Mouse (Mus musculus): ENCODE measurements at regions not wholly inside any gene's neighbourhood (a gene's known extent, or its start where the extent isn't known, plus 50 kb on each side); places are given as distances from the start of the nearest gene placed in this dataset.

- DNase-seq (ENCODE audit: low read depth in 1 of 2, low spot score in 2 of 2) = no peak
These were observed 60.4 kb upstream of the C2cd4b start for GRCm38 (mm10) chr9:67698796-67699195.

- peak; percentile 22 to 55 for DNase-seq (ENCODE audit: low read depth in 1 of 2, low spot score in 2 of 2)
These were observed 59.2 kb upstream of the C2cd4b start for GRCm38 (mm10) chr9:67699846-67700579.

DNA sequence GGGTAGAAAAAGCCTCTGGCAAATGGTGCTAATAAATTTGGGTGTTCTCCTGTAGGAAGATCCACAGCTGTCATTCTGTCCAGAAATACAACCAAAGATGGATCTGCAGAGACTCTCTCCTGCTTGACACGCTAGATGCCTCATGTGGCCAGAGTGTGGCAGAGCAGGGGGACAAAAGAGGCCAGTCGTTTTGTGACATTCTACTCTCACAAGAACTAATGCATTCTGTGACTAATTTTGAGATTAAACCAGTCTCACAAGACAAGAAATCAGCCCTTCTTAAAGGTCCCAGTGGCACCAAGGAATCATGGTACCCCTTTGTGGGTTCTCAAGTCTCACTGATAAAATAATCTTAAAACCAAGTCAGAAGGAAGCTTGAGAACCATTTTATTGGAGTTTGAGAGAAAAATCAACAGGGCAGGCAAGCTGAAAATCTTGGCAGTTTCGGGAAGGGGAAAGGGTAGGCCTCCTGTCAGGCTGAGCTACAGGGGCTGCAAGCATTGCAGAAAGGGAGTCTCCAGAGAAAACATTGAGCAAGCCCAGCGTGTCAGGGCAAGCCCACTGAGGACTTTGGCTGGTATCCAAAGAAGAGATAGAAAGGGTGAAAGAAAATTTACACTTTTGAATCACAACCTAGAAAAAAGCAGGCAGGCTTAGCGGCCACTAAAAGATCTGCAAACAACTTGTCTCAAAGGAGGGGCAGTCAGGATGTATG, 50.8 kb upstream of the C2cd4b start:
- DNase-seq (ENCODE audit: low read depth in 1 of 2, low spot score in 2 of 2) = no peak

All from monocyte, adult 2 months (primary cell).